ENCODE assay signal across 14 mouse cellular contexts in genomic region chr19:15583782-15584693, GRCm38 (mm10).
DNase-seq lines count a peak whose midpoint lies in the region; ATAC-seq and TF ChIP-seq lines count a peak whose summit lies in the region.
"Had no signal": no experiment of that assay in that cellular context is flagged by ENCODE, and none has a peak within 500 bp of the region (broad histone marks: within the 10 kb centered on the region; RNA-seq: fewer than 3 reads in every experiment).

No protein-coding gene starts in this region.

- 0 out of 2 replicates have a peak overlapping the region, but pooled peaks have one; percentile 3 for H3K27ac ChIP-seq in hindbrain, embryonic 15.5 days (replicated peaks)
- H3K27ac ChIP-seq in midbrain, postnatal 0 days (ENCODE audit: low read depth, low read length), result no peak overlapping the region
- H3K27ac ChIP-seq in kidney, embryonic 16.5 days (ENCODE audit: low read length), result no peak overlapping the region
- no peak overlapping the region for H3K27ac ChIP-seq in heart, embryonic 11.5 days (ENCODE audit: low read depth, low read length)
- H3K27ac ChIP-seq: heart, embryonic 10.5 days; limb, embryonic 15.5 days had no signal

- no peak overlapping the region for H3K4me3 ChIP-seq in hindbrain, embryonic 15.5 days
- H3K4me3 ChIP-seq in midbrain, postnatal 0 days (ENCODE audit: low read depth, low read length), result no peak overlapping the region
- no peak overlapping the region for H3K4me3 ChIP-seq in kidney, embryonic 16.5 days (ENCODE audit: low read length)
- H3K4me3 ChIP-seq in heart, embryonic 11.5 days (ENCODE audit: low read depth, low read length), result no peak overlapping the region
- H3K4me3 ChIP-seq: limb, embryonic 15.5 days had no signal

- no peak for ATAC-seq in hindbrain, embryonic 15.5 days (ENCODE audit: low FRiP score, low read depth)
- ATAC-seq in midbrain, postnatal 0 days (ENCODE audit: low FRiP score), result no peak
- no peak for ATAC-seq in kidney, embryonic 16.5 days (ENCODE audit: low FRiP score, low TSS enrichment)
- ATAC-seq in heart, embryonic 11.5 days (replicated peaks; ENCODE audit: insufficient number of reproducible peaks, low FRiP score, low TSS enrichment), result no peak

- peaks cover 6% of the 10 kb centered on the region; the same call in 1 of the 2 replicates for H3K27me3 ChIP-seq in hindbrain, embryonic 15.5 days
- H3K27me3 ChIP-seq in midbrain, postnatal 0 days (ENCODE audit: insufficient read depth, low read length), result no peaks in the 10 kb centered on the region
- H3K27me3 ChIP-seq in kidney, embryonic 16.5 days (ENCODE audit: insufficient read depth, low read length), result no peaks in the 10 kb centered on the region
- H3K27me3 ChIP-seq in heart, embryonic 11.5 days (ENCODE audit: control insufficient read depth, insufficient read depth, low read length), result no peaks in the 10 kb centered on the region
- H3K27me3 ChIP-seq: limb, embryonic 15.5 days had no signal

- H3K4me2 ChIP-seq in hindbrain, embryonic 15.5 days, result peak overlapping the region; percentile 14
- H3K4me2 ChIP-seq in midbrain, postnatal 0 days (ENCODE audit: low read depth, low read length, poor library complexity, severe bottlenecking), result no peak overlapping the region
- H3K4me2 ChIP-seq in kidney, embryonic 16.5 days (replicated peaks; ENCODE audit: low read depth, low read length), result no peak overlapping the region
- no peak overlapping the region for H3K4me2 ChIP-seq in heart, embryonic 11.5 days
- H3K4me2 ChIP-seq: limb, embryonic 15.5 days had no signal

- TF ChIP-seq CTCF in midbrain, postnatal 0 days (IDR thresholded peaks at IDR 0.05), result no peak

- peak; percentile 68 for DNase-seq in left cerebral cortex, postnatal 4 days
- DNase-seq in left cerebral cortex, adult 18-20 months (ENCODE audit: low spot score in 2 of 2), result no peak
- peak; percentile 5 for DNase-seq in embryo, embryonic 9.5 days (ENCODE audit: extremely low spot score)
- peak; percentile 31 for DNase-seq in midbrain, postnatal 0 days (ENCODE audit: low spot score)
- DNase-seq in layer of hippocampus, adult 8-10 months (ENCODE audit: low spot score in 2 of 2), result no peak
- DNase-seq: adrenal gland, postnatal 14 days; gastrocnemius, postnatal 10 days; heart, postnatal 4 days; kidney, adult 18-20 months had no signal

- H3K9ac ChIP-seq in hindbrain, embryonic 15.5 days, result no peak overlapping the region
- H3K9ac ChIP-seq in midbrain, postnatal 0 days (replicated peaks; ENCODE audit: low read length, poor library complexity, severe bottlenecking), result no peak overlapping the region
- no peak overlapping the region for H3K9ac ChIP-seq in kidney, embryonic 16.5 days (replicated peaks; ENCODE audit: low read length)
- no peak overlapping the region for H3K9ac ChIP-seq in heart, embryonic 11.5 days (ENCODE audit: low read depth, low read length)
- H3K9ac ChIP-seq: limb, embryonic 15.5 days had no signal

- WGBS in hindbrain, embryonic 15.5 days, result 23% methylated on average over 15 of the region's 15 CpGs
- WGBS in midbrain, postnatal 0 days, result 24% methylated on average over 15 of the region's 15 CpGs
- WGBS in kidney, embryonic 16.5 days, result 72% methylated on average over 15 of the region's 15 CpGs
- WGBS in heart, embryonic 11.5 days (ENCODE audit: insufficient replicate concordance), result 71% methylated on average over 15 of the region's 15 CpGs

- intact Hi-C loops in left cerebral cortex, postnatal 4 days (cut with DNase I), result no loop called here

- H3K9me3 ChIP-seq in hindbrain, embryonic 15.5 days, result peaks cover 12% of the 10 kb centered on the region; the same call in 1 of the 2 replicates
- no peaks in the 10 kb centered on the region for H3K9me3 ChIP-seq in midbrain, postnatal 0 days (ENCODE audit: low read length)
- H3K9me3 ChIP-seq in kidney, embryonic 16.5 days (ENCODE audit: low read length), result no peaks in the 10 kb centered on the region; the same call in 1 of the 2 replicates
- peaks cover 3% of the 10 kb centered on the region; the same call in 1 of the 2 replicates for H3K9me3 ChIP-seq in heart, embryonic 11.5 days (replicated peaks; ENCODE audit: control insufficient read depth, low read length)
- H3K9me3 ChIP-seq: heart, embryonic 10.5 days; limb, embryonic 15.5 days had no signal

- no peaks in the 10 kb centered on the region for H3K36me3 ChIP-seq in hindbrain, embryonic 15.5 days
- no peaks in the 10 kb centered on the region for H3K36me3 ChIP-seq in midbrain, postnatal 0 days (ENCODE audit: insufficient read depth, low read length)
- no peaks in the 10 kb centered on the region for H3K36me3 ChIP-seq in kidney, embryonic 16.5 days (ENCODE audit: insufficient read depth, low read length)
- no peaks in the 10 kb centered on the region for H3K36me3 ChIP-seq in heart, embryonic 11.5 days (ENCODE audit: control insufficient read depth, insufficient read depth, low read length)
- H3K36me3 ChIP-seq: heart, embryonic 10.5 days; limb, embryonic 15.5 days had no signal

- peaks cover 14% of the 10 kb centered on the region; the same call in 1 of the 2 replicates for H3K4me1 ChIP-seq in hindbrain, embryonic 15.5 days (replicated peaks)
- no peaks in the 10 kb centered on the region for H3K4me1 ChIP-seq in midbrain, postnatal 0 days (ENCODE audit: insufficient read depth, low read length)
- no peaks in the 10 kb centered on the region; the same call in 1 of the 2 replicates for H3K4me1 ChIP-seq in kidney, embryonic 16.5 days (ENCODE audit: insufficient read depth, low read length)
- 0 out of 2 replicates have a peak, but pooled peaks cover 4% of the 10 kb centered on the region for H3K4me1 ChIP-seq in heart, embryonic 11.5 days (ENCODE audit: control insufficient read depth, insufficient read depth, low read length)
- H3K4me1 ChIP-seq: limb, embryonic 15.5 days had no signal

Comparison
In these comparisons a context has a peak if more than half of its experiments do, and no peak if none do; other contexts are left out.
1. DNase-seq: peak in left cerebral cortex, postnatal 4 days (single experiment), embryo, embryonic 9.5 days (single experiment) and midbrain, postnatal 0 days (single experiment); none in left cerebral cortex, adult 18-20 months (0 of 2) and layer of hippocampus, adult 8-10 months (0 of 2).